Mouse (Mus musculus) thymus, adult 2 months (tissue): Measurements from ENCODE around the gene Ralb. TPM values are rescaled to one million over a fixed set of nuclear protein-coding genes. Genes with fewer than 3 reads are reported as not detected.

Source experiments
- DNase-seq: peaks from one replicate; pipeline ENCODE4 v3.0.0; 2021
- H3K27ac ChIP-seq: fragments of 200-500 bp; 2 replicates; pipeline ENCODE4 v1.5.1; 2012; ENCODE audit warnings: low read length, control low read depth; ENCODE audit not compliant: control insufficient read depth, insufficient read depth
- H3K27me3 ChIP-seq: fragments of 200-500 bp; 2 replicates; pipeline ENCODE4 v1.6.1; 2012; ENCODE audit warnings: mild to moderate bottlenecking, low read length, moderate library complexity, mixed read lengths; ENCODE audit not compliant: control insufficient read depth, insufficient read depth
- H3K36me3 ChIP-seq: fragments of 200-500 bp; 2 replicates; pipeline ENCODE4 v1.6.1; 2012; ENCODE audit warnings: mild to moderate bottlenecking, low read length, moderate library complexity; ENCODE audit not compliant: control insufficient read depth, insufficient read depth
- H3K4me1 ChIP-seq: fragments of 200-500 bp; replicated peaks from 2 replicates; pipeline ENCODE4 v1.6.1; 2012; ENCODE audit warnings: low read length; ENCODE audit not compliant: control insufficient read depth, insufficient read depth
- H3K4me3 ChIP-seq: fragments of 200-500 bp; 2 replicates; pipeline ENCODE4 v1.5.1; 2012; ENCODE audit warnings: mild to moderate bottlenecking, low read length, control low read depth, moderate library complexity; ENCODE audit not compliant: control insufficient read depth, insufficient read depth
- CTCF ChIP-seq: fragments of 200-500 bp; IDR thresholded peaks from 2 replicates; pipeline ENCODE4 v1.5.1; 2012; ENCODE audit warnings: mild to moderate bottlenecking, control low read depth, low read length, moderate library complexity, borderline replicate concordance; ENCODE audit not compliant: control insufficient read depth, poor library complexity, insufficient read depth; ENCODE audit errors: extremely low read depth
- POLR2A ChIP-seq: fragments of 200-500 bp; IDR thresholded peaks from 2 replicates; pipeline ENCODE4 v1.6.1; 2012; ENCODE audit warnings: mild to moderate bottlenecking, low read length, control low read depth, moderate library complexity; ENCODE audit not compliant: control insufficient read depth, poor library complexity, insufficient read depth; ENCODE audit errors: extremely low read depth
- WGBS: fragments of 180-500 bp; shearing (Covaris S2); methylation state at CpG from one replicate; pipeline ENCODE4 v1.1.7; 2018; 5-methylcytosine and 5-hydroxymethylcytosine counted together
- polyA plus RNA-seq: library from polyadenylated mRNA; depleted of rRNA; stranded (reverse); fragments of >200 nt; gene quantifications from 2 replicates; pipeline ENCODE4 v1.2.3, GENCODE M21; 2012; rRNA removed

The Ralb gene
- polyA plus RNA-seq, result 32.4 and 33.5 TPM in 2 replicates

DNA sequence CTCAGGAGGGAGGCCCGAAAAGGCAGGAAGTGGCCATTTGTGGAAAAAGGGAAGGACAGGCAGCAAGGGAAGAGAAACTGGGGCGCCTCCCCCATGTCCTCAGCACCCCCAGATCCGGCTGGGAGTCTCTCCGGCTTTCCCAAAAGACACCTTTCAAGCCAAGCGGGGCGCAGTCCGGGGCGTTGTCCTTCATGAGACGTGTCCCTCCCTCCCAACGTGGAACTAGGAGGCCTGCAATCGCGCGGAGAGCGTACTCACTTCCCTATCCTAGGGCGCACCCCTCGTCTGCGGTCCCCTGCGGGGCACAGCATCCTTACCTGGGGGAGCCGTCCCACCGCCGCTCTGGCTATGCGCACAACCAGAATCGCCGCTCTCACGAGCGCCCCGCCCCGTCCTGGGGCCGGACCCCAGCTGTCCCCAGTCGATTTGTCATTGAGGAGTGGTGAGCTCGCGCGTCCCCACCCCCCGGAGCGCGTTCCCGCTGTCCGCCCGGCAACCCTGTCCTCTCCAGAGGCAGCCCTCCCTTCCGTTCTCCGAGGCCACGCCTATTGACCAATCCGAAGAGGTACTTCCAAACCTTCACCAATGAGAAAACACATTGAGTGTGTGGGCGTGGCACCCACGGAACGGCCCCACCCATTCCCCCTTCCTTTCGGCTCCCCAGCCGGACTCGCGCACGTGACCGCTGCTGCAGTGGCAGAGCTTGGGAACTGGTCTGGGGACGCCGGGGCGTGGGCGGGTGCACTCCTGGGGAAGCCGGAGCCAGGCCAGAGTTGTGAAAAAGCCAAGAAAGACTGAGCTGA, at the start of gene Ralb:
Gene Ralb, minus strand, starts transcription at position 535 of the 803 bp plus-strand sequence.
- Histone ChIP-seq H3K36me3 (no peaks in the 10 kb centered on the region), H3K27me3 (no peaks in the 10 kb centered on the region), H3K27ac (no peak within 1 kb of the TSS), H3K4me1 (peaks cover 24% of the 10 kb centered on the region), H3K4me3 (peak within 1 kb of the TSS; percentile 78)
- under 1% methylated on average over 57 of the region's 57 CpGs for WGBS
- TF ChIP-seq CTCF (peak; percentile 56; the same call in 1 of the 2 replicates), POLR2A (no peak; the same call in 1 of the 2 replicates)
- DNase-seq, result peak; percentile 97

DNA sequence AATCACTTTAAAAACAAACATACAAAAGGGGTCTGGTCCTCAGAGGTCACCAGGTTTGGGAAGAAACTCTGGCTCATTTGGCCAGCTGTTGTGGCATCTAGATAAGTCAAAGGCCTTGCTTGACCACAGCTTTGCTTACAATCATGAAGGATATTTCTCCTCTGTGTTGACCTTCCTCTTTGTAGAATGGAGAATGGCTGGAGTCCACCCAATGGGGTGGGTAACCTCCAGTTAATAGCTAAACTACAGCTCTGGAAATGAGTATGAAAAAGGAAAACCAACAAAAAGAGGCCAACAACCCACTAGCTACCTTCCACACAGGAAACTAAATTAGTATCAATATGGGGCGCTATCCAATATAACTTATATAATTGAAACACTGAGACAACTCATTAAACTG, 47.1 kb upstream of the Ralb start:
- TF ChIP-seq CTCF, result no peak
- TF ChIP-seq POLR2A, result no peak
- no peak overlapping the region for H3K4me3 ChIP-seq
- no peaks in the 10 kb centered on the region for H3K4me1 ChIP-seq
- H3K36me3 ChIP-seq, result no peaks in the 10 kb centered on the region
- no peaks in the 10 kb centered on the region for H3K27me3 ChIP-seq
- no peak overlapping the region for H3K27ac ChIP-seq
- DNase-seq, result no peak
- 95% methylated on average over 1 of the region's 1 CpGs for WGBS

DNA sequence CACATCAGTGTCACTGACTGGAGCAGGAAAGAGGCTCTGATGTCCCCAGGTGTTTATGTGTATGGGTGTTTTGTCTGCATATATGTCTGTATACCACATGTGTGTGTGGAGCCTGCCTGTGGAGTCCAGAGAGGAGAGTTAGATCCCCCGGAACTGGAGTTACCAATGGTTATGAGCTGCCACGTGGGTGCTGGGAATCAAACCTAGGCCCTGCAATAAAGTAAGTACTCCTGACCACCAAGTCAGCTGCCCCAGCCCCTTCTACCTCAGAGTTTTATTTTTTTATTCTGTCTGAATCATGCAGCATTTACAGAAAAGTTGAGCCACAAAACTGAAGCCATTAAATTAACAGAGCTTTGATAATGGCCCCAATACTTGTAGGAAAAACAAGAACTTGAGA, 45.5 kb upstream of the Ralb start:
- Histone ChIP-seq H3K36me3 (no peaks in the 10 kb centered on the region), H3K4me3 (no peak overlapping the region), H3K27ac (no peak overlapping the region), H3K27me3 (no peaks in the 10 kb centered on the region), H3K4me1 (no peaks in the 10 kb centered on the region)
- DNase-seq, result no peak
- TF ChIP-seq CTCF (no peak), POLR2A (no peak)
- WGBS, result 91% methylated on average over 2 of the region's 2 CpGs

DNA sequence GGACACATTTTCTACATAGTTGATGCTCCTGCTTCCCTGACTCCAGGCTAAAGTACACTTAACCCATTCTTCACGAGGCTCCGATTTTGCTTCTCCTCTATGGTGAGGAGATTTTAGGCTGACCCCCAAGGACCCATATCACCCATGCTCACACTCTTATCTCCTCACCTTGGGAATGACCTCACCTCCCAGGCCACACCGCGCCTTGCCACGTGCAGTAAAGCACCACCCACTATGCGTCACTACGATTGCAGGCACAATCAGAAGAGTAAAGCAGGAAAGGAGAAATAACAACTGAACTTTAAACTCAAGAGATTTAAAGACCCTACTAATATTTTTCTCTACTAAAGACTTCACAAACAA, 44.7 kb upstream of the Ralb start:
- 95% methylated on average over 7 of the region's 7 CpGs for WGBS
- Histone ChIP-seq H3K36me3 (no peaks in the 10 kb centered on the region), H3K4me3 (no peak overlapping the region), H3K27me3 (no peaks in the 10 kb centered on the region), H3K27ac (no peak overlapping the region), H3K4me1 (no peaks in the 10 kb centered on the region)
- TF ChIP-seq CTCF, result no peak
- TF ChIP-seq POLR2A, result no peak
- DNase-seq, result no peak

DNA sequence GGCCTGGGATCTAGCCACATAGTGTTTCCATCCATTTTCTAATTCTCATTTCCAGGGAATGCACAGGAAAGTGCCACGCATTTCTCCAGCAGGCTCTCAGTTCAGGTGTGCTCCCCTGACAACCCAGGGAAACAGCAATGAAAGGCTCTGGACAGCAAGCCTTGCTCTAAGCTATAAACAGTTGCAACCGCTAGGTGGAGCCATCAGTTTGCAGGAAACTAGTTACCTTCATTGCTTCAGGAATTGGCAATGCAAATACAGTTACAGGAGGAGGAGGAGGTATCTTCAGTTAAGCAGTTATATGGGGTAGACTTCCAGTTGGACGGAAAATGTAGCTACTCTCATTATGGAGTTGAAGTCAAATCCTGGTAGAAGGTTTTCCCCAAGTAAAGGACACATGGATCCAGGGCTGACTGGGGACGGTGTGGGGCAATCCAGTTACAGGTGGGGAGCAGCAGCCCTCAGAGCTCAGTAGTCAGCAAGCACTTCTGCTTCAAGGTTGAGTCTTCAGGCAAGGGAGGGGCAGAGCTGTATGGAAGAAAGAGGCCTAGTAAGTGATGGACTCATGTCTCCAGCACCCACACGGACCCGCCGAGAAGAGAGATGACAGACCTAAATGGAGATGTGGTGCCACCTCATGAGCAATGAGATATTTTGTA, 44.2 kb upstream of the Ralb start:
- no peak overlapping the region for H3K4me3 ChIP-seq
- H3K36me3 ChIP-seq, result no peaks in the 10 kb centered on the region
- H3K27me3 ChIP-seq, result no peaks in the 10 kb centered on the region
- TF ChIP-seq CTCF, result no peak
- no peak for TF ChIP-seq POLR2A
- no peaks in the 10 kb centered on the region for H3K4me1 ChIP-seq
- H3K27ac ChIP-seq, result no peak overlapping the region
- WGBS, result 69% methylated on average over 7 of the region's 7 CpGs
- DNase-seq, result peak; percentile 74

DNA sequence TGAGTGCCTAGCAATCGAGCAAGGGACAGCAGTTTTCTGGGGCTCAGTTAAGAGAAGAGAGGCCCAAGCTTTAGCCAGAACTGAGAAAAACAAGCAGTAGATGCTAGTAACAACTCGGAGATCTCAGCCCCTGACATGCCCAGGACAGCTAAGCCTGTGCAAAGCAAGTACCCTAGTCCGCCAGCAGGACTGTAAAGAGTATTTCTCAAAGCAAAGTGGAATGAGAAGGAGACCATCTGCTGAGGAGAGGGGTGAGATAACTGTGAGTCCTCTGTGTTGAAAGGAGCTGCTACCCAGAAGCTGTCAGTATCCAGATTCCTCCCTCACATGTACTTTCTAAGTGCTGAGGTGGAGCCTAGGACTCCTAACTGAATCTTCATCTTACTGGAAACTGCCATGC, 41.9 kb upstream of the Ralb start:
- H3K27ac ChIP-seq, result no peak overlapping the region
- H3K4me3 ChIP-seq, result no peak overlapping the region
- no peak for DNase-seq
- TF ChIP-seq POLR2A, result no peak
- no peaks in the 10 kb centered on the region for H3K36me3 ChIP-seq
- H3K4me1 ChIP-seq, result no peaks in the 10 kb centered on the region
- H3K27me3 ChIP-seq, result no peaks in the 10 kb centered on the region
- 90% methylated on average over 3 of the region's 3 CpGs for WGBS
